Mouse (Mus musculus) forebrain, embryonic 14.5 days (tissue): ENCODE results near the gene Fzr1. TPM values are rescaled to one million over a fixed set of nuclear protein-coding genes. Genes with fewer than 3 reads are reported as not detected.

Experiments
- ATAC-seq: fragments of 200-750 bp; cut with Nextera tagmentation; 2 replicates; pipeline ENCODE4 v1.8.0; 2017; ENCODE audit warnings: mild to moderate bottlenecking, moderate library complexity
- DNase-seq: peaks from one replicate; pipeline ENCODE4 v3.0.0-alpha.2; 2015; ENCODE audit warnings: low spot score
- H3K27ac ChIP-seq: fragments of 300-500 bp; sonication (generic); 2 replicates; pipeline ENCODE4 v1.5.1; 2014; ENCODE audit warnings: low read depth, mild to moderate bottlenecking, control low read depth, low read length, moderate library complexity
- H3K27me3 ChIP-seq: fragments of 300-500 bp; sonication (generic); replicated peaks from 2 replicates; pipeline ENCODE4 v1.6.1; 2014; ENCODE audit warnings: low read length, control low read depth, mixed read lengths; ENCODE audit not compliant: control insufficient read depth, insufficient read depth
- H3K36me3 ChIP-seq: fragments of 300-500 bp; sonication (generic); 2 replicates; pipeline ENCODE4 v1.6.1; 2014; ENCODE audit warnings: low read length, control low read depth; ENCODE audit not compliant: control insufficient read depth, insufficient read depth
- H3K4me1 ChIP-seq: fragments of 300-500 bp; sonication (generic); 2 replicates; pipeline ENCODE4 v1.6.1; 2014; ENCODE audit warnings: antibody characterized with exemption, low read length, control low read depth; ENCODE audit not compliant: control insufficient read depth, insufficient read depth
- H3K4me2 ChIP-seq: fragments of 300-500 bp; sonication (generic); 2 replicates; pipeline ENCODE4 v1.6.1; 2014; ENCODE audit warnings: mild to moderate bottlenecking, control low read depth, low read length
- H3K4me3 ChIP-seq: fragments of 300-500 bp; sonication (generic); 2 replicates; pipeline ENCODE4 v1.5.1; 2014; ENCODE audit warnings: low read depth, low read length, control low read depth
- H3K9ac ChIP-seq: fragments of 300-500 bp; sonication (generic); 2 replicates; pipeline ENCODE4 v1.6.1; 2014; ENCODE audit warnings: mild to moderate bottlenecking, low read length, control low read depth, moderate library complexity
- H3K9me3 ChIP-seq: fragments of 300-500 bp; sonication (generic); replicated peaks from 2 replicates; pipeline ENCODE4 v1.6.1; 2016; ENCODE audit warnings: low read length, control low read depth, mixed read lengths; ENCODE audit not compliant: control insufficient read depth
- WGBS: fragments of 180-500 bp; shearing (Covaris S2); extraction: QIAGEN DNeasy Blood & Tissue Kit; methylation state at CpG from one replicate; pipeline ENCODE4 v1.1.7; 2014; 5-methylcytosine and 5-hydroxymethylcytosine counted together
- polyA plus RNA-seq: library from polyadenylated mRNA; unstranded; fragments of >200 nt; fragmentation: Nextera tagmentation; extraction: Ambion mirVana; gene quantifications from 2 replicates; pipeline ENCODE4 v1.2.1, GENCODE M21; 2014

Fzr1 gene
- polyA plus RNA-seq, 1 experiment from 2014 or later = 101 TPM

GRCm38 (mm10) chr10:81340551-81341332 lies 37.6 kb downstream of the Fzr1 start:
- H3K4me1 ChIP-seq = no peaks in the 10 kb centered on the region
- no peak overlapping the region for H3K4me3 ChIP-seq
- no peak for DNase-seq
- no peaks in the 10 kb centered on the region for H3K9me3 ChIP-seq
- H3K36me3 ChIP-seq = no peaks in the 10 kb centered on the region
- H3K9ac ChIP-seq = no peak overlapping the region
- peaks cover 38% of the 10 kb centered on the region for H3K27me3 ChIP-seq
- no peak overlapping the region for H3K4me2 ChIP-seq
- ATAC-seq = no peak
- WGBS = 41% methylated on average over 17 of the region's 17 CpGs
- no peak overlapping the region for H3K27ac ChIP-seq

GRCm38 (mm10) chr10:81336558-81336957 lies 41.8 kb downstream of the Fzr1 start:
- no peak for ATAC-seq

GRCm38 (mm10) chr10:81335393-81336340 lies 42.6 kb downstream of the Fzr1 start:
- Histone ChIP-seq H3K9ac (0 out of 2 replicates have a peak overlapping the region, but pooled peaks have one; percentile 8), H3K4me3 (no peak overlapping the region), H3K4me1 (no peaks in the 10 kb centered on the region), H3K27me3 (peaks cover 10% of the 10 kb centered on the region; the same call in 1 of the 2 replicates), H3K36me3 (no peaks in the 10 kb centered on the region), H3K9me3 (no peaks in the 10 kb centered on the region), H3K4me2 (no peak overlapping the region), H3K27ac (no peak overlapping the region)
- 38% methylated on average over 16 of the region's 19 CpGs for WGBS
- no peak for ATAC-seq
- DNase-seq = no peak

More at GRCm38 (mm10) chr10:81336558-81336957, 41.8 kb downstream of the Fzr1 start:
- Histone ChIP-seq H3K9me3 (no peaks in the 10 kb centered on the region), H3K9ac (no peak overlapping the region), H3K27me3 (peaks cover 17% of the 10 kb centered on the region), H3K36me3 (no peaks in the 10 kb centered on the region), H3K27ac (no peak overlapping the region), H3K4me1 (no peaks in the 10 kb centered on the region), H3K4me3 (no peak overlapping the region), H3K4me2 (no peak overlapping the region)
- 98% methylated on average over 4 of the region's 4 CpGs for WGBS
- DNase-seq = no peak

GRCm38 (mm10) chr10:81334324-81334723 lies 44.0 kb downstream of the Fzr1 start:
- no peaks in the 10 kb centered on the region for H3K4me1 ChIP-seq
- no peak overlapping the region for H3K9ac ChIP-seq
- H3K27ac ChIP-seq = no peak overlapping the region
- 68% methylated on average over 11 of the region's 11 CpGs for WGBS
- H3K9me3 ChIP-seq = no peaks in the 10 kb centered on the region
- no peak overlapping the region for H3K4me3 ChIP-seq
- H3K36me3 ChIP-seq = no peaks in the 10 kb centered on the region
- H3K4me2 ChIP-seq = no peak overlapping the region
- peaks cover 10% of the 10 kb centered on the region; the same call in 1 of the 2 replicates for H3K27me3 ChIP-seq
- no peak for DNase-seq
- ATAC-seq = no peak

- no peak overlapping the region for H3K9ac ChIP-seq
- ATAC-seq = no peak
- H3K9me3 ChIP-seq = no peaks in the 10 kb centered on the region
- H3K4me3 ChIP-seq = no peak overlapping the region
- DNase-seq = no peak
- WGBS = 19% methylated on average over 29 of the region's 29 CpGs
- H3K27ac ChIP-seq = no peak overlapping the region
- peaks cover 5% of the 10 kb centered on the region; the same call in 1 of the 2 replicates for H3K36me3 ChIP-seq
- H3K4me2 ChIP-seq = no peak overlapping the region
- H3K27me3 ChIP-seq = peaks cover 10% of the 10 kb centered on the region; the same call in 1 of the 2 replicates
- no peaks in the 10 kb centered on the region for H3K4me1 ChIP-seq
These were observed 46.0 kb downstream of the Fzr1 start for GRCm38 (mm10) chr10:81332277-81332676.

- no peak overlapping the region for H3K9ac ChIP-seq
- no peak for ATAC-seq
These were observed 48.3 kb downstream of the Fzr1 start for GRCm38 (mm10) chr10:81330007-81330406.

GRCm38 (mm10) chr10:81329194-81329975 lies 48.9 kb downstream of the Fzr1 start:
- ATAC-seq = no peak

More at GRCm38 (mm10) chr10:81330007-81330406, 48.3 kb downstream of the Fzr1 start:
- no peak overlapping the region for H3K4me3 ChIP-seq
- H3K9me3 ChIP-seq = no peaks in the 10 kb centered on the region
- no peaks in the 10 kb centered on the region for H3K4me1 ChIP-seq
- no peak for DNase-seq
- peaks cover 10% of the 10 kb centered on the region; the same call in 1 of the 2 replicates for H3K27me3 ChIP-seq
- 62% methylated on average over 4 of the region's 4 CpGs for WGBS
- H3K27ac ChIP-seq = no peak overlapping the region
- no peak overlapping the region for H3K4me2 ChIP-seq
- peaks cover 28% of the 10 kb centered on the region for H3K36me3 ChIP-seq

GRCm38 (mm10) chr10:81328386-81328785 lies 49.9 kb downstream of the Fzr1 start, which contains the start of gene Tbxa2r:
Gene Tbxa2r (plus strand): TSS chr10:81328731.
- peaks cover 44% of the 10 kb centered on the region for H3K36me3 ChIP-seq

More at GRCm38 (mm10) chr10:81329194-81329975, 48.9 kb downstream of the Fzr1 start:
- peaks cover 34% of the 10 kb centered on the region for H3K36me3 ChIP-seq
- no peaks in the 10 kb centered on the region for H3K4me1 ChIP-seq
- H3K4me2 ChIP-seq = no peak overlapping the region
- H3K9me3 ChIP-seq = no peaks in the 10 kb centered on the region
- no peak overlapping the region for H3K27ac ChIP-seq
- no peak overlapping the region for H3K4me3 ChIP-seq
- peaks cover 10% of the 10 kb centered on the region; the same call in 1 of the 2 replicates for H3K27me3 ChIP-seq
- H3K9ac ChIP-seq = no peak overlapping the region
- DNase-seq = no peak
- 79% methylated on average over 10 of the region's 10 CpGs for WGBS

More at GRCm38 (mm10) chr10:81328386-81328785, 49.9 kb downstream of the Fzr1 start, which contains the start of gene Tbxa2r:
- H3K4me2 ChIP-seq = no peak within 1 kb of the TSS
- H3K27ac ChIP-seq = no peak within 1 kb of the TSS
- no peak within 1 kb of the TSS for H3K9ac ChIP-seq
- H3K27me3 ChIP-seq = peaks cover 10% of the 10 kb centered on the region; the same call in 1 of the 2 replicates
- WGBS = 15% methylated on average over 10 of the region's 10 CpGs
- H3K9me3 ChIP-seq = no peaks in the 10 kb centered on the region
- no peak within 1 kb of the TSS for H3K4me3 ChIP-seq
- H3K4me1 ChIP-seq = no peaks in the 10 kb centered on the region
- ATAC-seq = no peak
- DNase-seq = no peak
